Mouse (Mus musculus): ENCODE measurements at regions not wholly inside any gene's neighbourhood (a gene's known extent, or its start where the extent isn't known, plus 50 kb on each side); places are given as distances from the start of the nearest gene placed in this dataset.
A peak's percentile ranks its signal among the peaks of the same experiment; 100 is the strongest.

DNA sequence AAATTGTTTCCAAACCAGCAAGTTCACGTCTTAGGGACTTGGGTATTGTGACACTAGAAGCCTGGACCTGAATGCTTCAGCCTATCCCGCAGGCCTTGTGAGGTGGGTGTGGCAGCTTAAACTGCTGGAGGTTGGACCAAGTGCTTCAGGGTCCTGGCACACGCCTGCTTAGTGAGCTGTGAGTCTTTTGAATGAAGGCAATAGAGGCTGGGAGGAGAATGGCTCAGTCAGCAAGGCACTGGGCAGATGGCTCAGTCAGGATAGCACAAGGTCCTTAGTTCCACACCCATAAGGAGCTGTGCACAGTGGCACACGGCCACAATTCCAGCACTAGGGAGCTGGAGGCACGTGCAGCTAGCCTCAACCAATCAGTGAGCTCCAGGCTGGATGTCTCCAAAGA, 80.5 kb upstream of the Pmepa1 start:
- ATAC-seq (ENCODE audit: low FRiP score, low TSS enrichment), result no peak
- Histone ChIP-seq H3K27ac (ENCODE audit: low read depth, low read length) (no peak overlapping the region), H3K4me1 (ENCODE audit: control insufficient read depth, insufficient read depth, low read length) (peaks cover 20% of the 10 kb centered on the region), H3K9ac (ENCODE audit: low read depth, low read length) (no peak overlapping the region), H3K9me3 (ENCODE audit: control insufficient read depth, low read length) (no peaks in the 10 kb centered on the region), H3K4me2 (replicated peaks; ENCODE audit: low read depth, low read length) (no peak overlapping the region), H3K27me3 (ENCODE audit: control insufficient read depth, insufficient read depth, low read length) (no peaks in the 10 kb centered on the region), H3K4me3 (ENCODE audit: low read length) (no peak overlapping the region), H3K36me3 (ENCODE audit: control insufficient read depth, insufficient read depth, low read length) (no peaks in the 10 kb centered on the region)
- 79% methylated on average over 5 of the region's 5 CpGs for WGBS

DNA sequence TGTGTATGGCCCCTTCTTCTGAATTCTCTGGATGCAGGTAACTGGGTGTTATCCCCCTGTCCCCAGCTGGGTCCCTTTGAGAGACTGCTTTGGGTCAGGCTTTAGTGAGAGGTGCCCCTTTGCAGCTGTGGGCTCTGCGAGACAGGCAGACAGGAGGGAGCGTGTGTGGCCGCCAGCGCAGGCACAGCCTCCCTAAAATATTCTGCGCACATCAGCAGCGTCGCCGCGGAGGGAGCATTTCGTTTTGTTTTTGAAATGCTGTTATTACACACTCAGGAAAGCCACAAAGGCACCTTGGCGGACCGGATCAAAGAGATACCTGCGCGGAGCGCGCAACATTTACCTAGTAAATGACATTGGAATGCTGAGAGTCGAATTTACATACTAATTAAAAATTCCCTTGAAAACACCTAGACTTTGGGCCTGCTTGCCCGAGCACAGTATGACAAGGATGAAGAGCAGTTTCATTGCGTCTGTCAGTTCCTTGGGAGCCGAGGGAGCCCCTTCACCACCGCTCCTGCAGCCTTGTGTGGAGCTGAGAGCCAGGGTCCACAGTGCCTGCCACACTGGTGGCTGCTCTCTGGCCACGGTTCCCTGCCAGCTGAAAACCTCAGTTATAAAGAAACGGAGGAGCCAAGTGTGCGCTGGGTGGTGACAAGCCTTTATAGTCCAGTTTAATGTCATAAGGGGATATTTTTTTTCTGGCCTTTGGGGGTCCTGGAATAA, 89.3 kb upstream of the Pmepa1 start:
- Histone ChIP-seq H3K4me3 (ENCODE audit: low read length) (no peak overlapping the region), H3K4me2 (replicated peaks; ENCODE audit: low read depth, low read length) (peak overlapping the region; percentile 33)
- 9% methylated on average over 24 of the region's 24 CpGs for WGBS

GRCm38 (mm10) chr2:173366734-173367133, 90.4 kb upstream of the Pmepa1 start:
- H3K9me3 ChIP-seq (ENCODE audit: control insufficient read depth, low read length), result peaks cover 4% of the 10 kb centered on the region; the same call in 1 of the 2 replicates
- H3K4me1 ChIP-seq (ENCODE audit: control insufficient read depth, insufficient read depth, low read length), result 0 out of 2 replicates have a peak, but pooled peaks cover 2% of the 10 kb centered on the region
- H3K27ac ChIP-seq (ENCODE audit: low read depth, low read length), result no peak overlapping the region
- no peaks in the 10 kb centered on the region for H3K36me3 ChIP-seq (ENCODE audit: control insufficient read depth, insufficient read depth, low read length)
- 74% methylated on average over 11 of the region's 11 CpGs for WGBS
- H3K4me3 ChIP-seq (ENCODE audit: low read length), result no peak overlapping the region
- no peak overlapping the region for H3K9ac ChIP-seq (ENCODE audit: low read depth, low read length)
- H3K27me3 ChIP-seq (ENCODE audit: control insufficient read depth, insufficient read depth, low read length), result peaks cover 18% of the 10 kb centered on the region
- no peak for ATAC-seq (ENCODE audit: low FRiP score, low TSS enrichment)
- no peak overlapping the region for H3K4me2 ChIP-seq (replicated peaks; ENCODE audit: low read depth, low read length)

More for the DNA sequence above, 89.3 kb upstream of the Pmepa1 start:
- ATAC-seq (ENCODE audit: low FRiP score, low TSS enrichment), result no peak
- 0 out of 2 replicates have a peak, but pooled peaks cover 2% of the 10 kb centered on the region for H3K4me1 ChIP-seq (ENCODE audit: control insufficient read depth, insufficient read depth, low read length)
- no peak overlapping the region for H3K27ac ChIP-seq (ENCODE audit: low read depth, low read length)
- H3K9me3 ChIP-seq (ENCODE audit: control insufficient read depth, low read length), result no peaks in the 10 kb centered on the region
- H3K27me3 ChIP-seq (ENCODE audit: control insufficient read depth, insufficient read depth, low read length), result peaks cover 18% of the 10 kb centered on the region
- no peaks in the 10 kb centered on the region for H3K36me3 ChIP-seq (ENCODE audit: control insufficient read depth, insufficient read depth, low read length)
- no peak overlapping the region for H3K9ac ChIP-seq (ENCODE audit: low read depth, low read length)

- ATAC-seq (ENCODE audit: low FRiP score, low TSS enrichment), result no peak
- no peak overlapping the region for H3K9ac ChIP-seq (ENCODE audit: low read depth, low read length)
- no peaks in the 10 kb centered on the region for H3K36me3 ChIP-seq (ENCODE audit: control insufficient read depth, insufficient read depth, low read length)
- no peak overlapping the region for H3K4me2 ChIP-seq (replicated peaks; ENCODE audit: low read depth, low read length)
- WGBS, result 33% methylated on average over 7 of the region's 7 CpGs
- H3K27me3 ChIP-seq (ENCODE audit: control insufficient read depth, insufficient read depth, low read length), result peaks cover 18% of the 10 kb centered on the region
- H3K4me3 ChIP-seq (ENCODE audit: low read length), result no peak overlapping the region
- 0 out of 2 replicates have a peak, but pooled peaks cover 2% of the 10 kb centered on the region for H3K4me1 ChIP-seq (ENCODE audit: control insufficient read depth, insufficient read depth, low read length)
- peaks cover 14% of the 10 kb centered on the region for H3K9me3 ChIP-seq (ENCODE audit: control insufficient read depth, low read length)
- no peak overlapping the region for H3K27ac ChIP-seq (ENCODE audit: low read depth, low read length)
Measured at GRCm38 (mm10) chr2:173368899-173369298, 92.6 kb upstream of the Pmepa1 start.

DNA sequence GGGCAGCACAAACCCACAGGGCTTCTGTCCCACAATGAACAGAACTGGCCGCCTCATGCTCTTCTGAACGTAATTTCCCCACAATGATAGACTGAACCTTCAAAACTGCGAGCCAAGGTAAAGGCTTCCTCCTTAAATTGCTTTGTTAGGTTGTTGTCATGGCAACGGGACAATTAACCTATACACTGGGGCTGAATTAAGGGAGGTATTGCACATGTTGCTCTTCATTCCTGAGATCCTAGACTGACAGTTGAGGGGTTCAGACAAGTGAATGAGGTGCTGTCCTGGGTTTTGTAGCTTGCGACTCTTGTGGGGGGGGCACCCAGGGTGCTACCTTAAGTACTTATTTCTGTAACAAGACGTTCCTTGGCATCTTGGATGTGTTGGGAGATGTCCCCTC, 100.6 kb upstream of the Pmepa1 start:
- peaks cover 10% of the 10 kb centered on the region; the same call in 1 of the 2 replicates for H3K4me1 ChIP-seq (ENCODE audit: control insufficient read depth, insufficient read depth, low read length)
- ATAC-seq (ENCODE audit: low FRiP score, low TSS enrichment), result no peak
- H3K9ac ChIP-seq (ENCODE audit: low read depth, low read length), result no peak overlapping the region
- peaks cover 8% of the 10 kb centered on the region for H3K9me3 ChIP-seq (ENCODE audit: control insufficient read depth, low read length)
- H3K4me3 ChIP-seq (ENCODE audit: low read length), result no peak overlapping the region
- no peak overlapping the region for H3K4me2 ChIP-seq (replicated peaks; ENCODE audit: low read depth, low read length)
- H3K36me3 ChIP-seq (ENCODE audit: control insufficient read depth, insufficient read depth, low read length), result no peaks in the 10 kb centered on the region
- 89% methylated on average over 6 of the region's 6 CpGs for WGBS
- no peaks in the 10 kb centered on the region for H3K27me3 ChIP-seq (ENCODE audit: control insufficient read depth, insufficient read depth, low read length)
- no peak overlapping the region for H3K27ac ChIP-seq (ENCODE audit: low read depth, low read length)

DNA sequence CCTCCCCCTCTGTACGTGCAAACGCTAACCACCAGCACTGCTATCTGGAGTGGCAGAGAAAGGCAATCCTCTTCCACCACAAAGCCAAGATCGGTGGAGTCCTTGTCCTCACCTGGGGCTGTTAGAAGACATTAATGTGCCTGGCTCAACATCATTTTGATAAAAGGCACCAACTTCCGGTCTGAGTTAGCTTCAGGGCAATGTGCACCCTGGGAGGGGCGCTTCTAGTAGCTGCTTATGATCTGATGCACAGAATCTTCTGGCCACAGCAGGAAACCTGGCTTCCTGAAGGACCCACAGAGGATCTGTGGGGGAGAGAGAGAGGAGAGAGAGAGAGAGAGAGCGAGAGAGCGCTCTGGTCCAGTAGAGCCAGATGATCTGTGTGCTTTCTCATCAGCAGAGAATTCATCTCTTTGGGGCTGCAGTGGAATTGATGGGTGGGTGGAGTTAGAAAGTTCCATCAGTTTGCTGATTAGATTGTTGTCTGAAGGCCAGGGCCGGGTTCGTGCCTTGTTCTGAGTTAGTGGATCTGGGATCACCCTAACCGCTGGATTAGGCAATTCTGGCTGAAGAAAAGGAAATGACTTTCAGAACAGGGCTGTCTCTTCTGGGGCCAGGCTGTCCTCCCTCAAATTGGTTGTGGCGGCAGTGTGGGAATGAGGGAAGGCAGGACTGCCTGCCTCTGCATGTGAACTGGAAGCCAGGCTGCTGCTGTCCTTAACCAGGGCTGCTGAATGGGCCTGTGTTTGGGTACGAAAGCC, 101.3 kb upstream of the Pmepa1 start:
- no peak overlapping the region for H3K9ac ChIP-seq (ENCODE audit: low read depth, low read length)
- no peak overlapping the region for H3K4me2 ChIP-seq (replicated peaks; ENCODE audit: low read depth, low read length)
- no peak for ATAC-seq (ENCODE audit: low FRiP score, low TSS enrichment)
- H3K27ac ChIP-seq (ENCODE audit: low read depth, low read length), result no peak overlapping the region
- peaks cover under 1% of the 10 kb centered on the region; the same call in 1 of the 2 replicates for H3K9me3 ChIP-seq (ENCODE audit: control insufficient read depth, low read length)
- WGBS, result 48% methylated on average over 10 of the region's 12 CpGs
- H3K36me3 ChIP-seq (ENCODE audit: control insufficient read depth, insufficient read depth, low read length), result no peaks in the 10 kb centered on the region
- H3K4me1 ChIP-seq (ENCODE audit: control insufficient read depth, insufficient read depth, low read length), result peaks cover 18% of the 10 kb centered on the region; the same call in 1 of the 2 replicates
- no peaks in the 10 kb centered on the region for H3K27me3 ChIP-seq (ENCODE audit: control insufficient read depth, insufficient read depth, low read length)
- H3K4me3 ChIP-seq (ENCODE audit: low read length), result no peak overlapping the region

- H3K27me3 ChIP-seq (ENCODE audit: control insufficient read depth, insufficient read depth, low read length), result no peaks in the 10 kb centered on the region
- peaks cover 19% of the 10 kb centered on the region for H3K4me1 ChIP-seq (ENCODE audit: control insufficient read depth, insufficient read depth, low read length)
- H3K9ac ChIP-seq (ENCODE audit: low read depth, low read length), result no peak overlapping the region
- peak overlapping the region; percentile 30; the same call in 1 of the 2 replicates for H3K27ac ChIP-seq (ENCODE audit: low read depth, low read length)
- H3K9me3 ChIP-seq (ENCODE audit: control insufficient read depth, low read length), result no peaks in the 10 kb centered on the region
- H3K36me3 ChIP-seq (ENCODE audit: control insufficient read depth, insufficient read depth, low read length), result no peaks in the 10 kb centered on the region
- no peak overlapping the region for H3K4me2 ChIP-seq (replicated peaks; ENCODE audit: low read depth, low read length)
- H3K4me3 ChIP-seq (ENCODE audit: low read length), result no peak overlapping the region
- ATAC-seq (ENCODE audit: low FRiP score, low TSS enrichment), result no peak
- 92% methylated on average over 1 of the region's 1 CpGs for WGBS
Measured at GRCm38 (mm10) chr2:173379736-173380135, 103.4 kb upstream of the Pmepa1 start.

GRCm38 (mm10) chr2:173380341-173380761, 104.0 kb upstream of the Pmepa1 start:
- peaks cover 24% of the 10 kb centered on the region for H3K4me1 ChIP-seq (ENCODE audit: control insufficient read depth, insufficient read depth, low read length)
- no peak overlapping the region for H3K9ac ChIP-seq (ENCODE audit: low read depth, low read length)
- peak overlapping the region; percentile 30; the same call in 1 of the 2 replicates for H3K27ac ChIP-seq (ENCODE audit: low read depth, low read length)

More at GRCm38 (mm10) chr2:173380341-173380761, 104.0 kb upstream of the Pmepa1 start:
- 39% methylated on average over 3 of the region's 3 CpGs for WGBS
- Histone ChIP-seq H3K27me3 (ENCODE audit: control insufficient read depth, insufficient read depth, low read length) (no peaks in the 10 kb centered on the region), H3K36me3 (ENCODE audit: control insufficient read depth, insufficient read depth, low read length) (no peaks in the 10 kb centered on the region), H3K4me3 (ENCODE audit: low read length) (no peak overlapping the region), H3K4me2 (replicated peaks; ENCODE audit: low read depth, low read length) (no peak overlapping the region), H3K9me3 (ENCODE audit: control insufficient read depth, low read length) (no peaks in the 10 kb centered on the region)
- ATAC-seq (ENCODE audit: low FRiP score, low TSS enrichment), result no peak

All from kidney, embryonic 14.5 days (tissue).